ENCODE assay signal across 7 mouse cellular contexts in the genomic region with DNA sequence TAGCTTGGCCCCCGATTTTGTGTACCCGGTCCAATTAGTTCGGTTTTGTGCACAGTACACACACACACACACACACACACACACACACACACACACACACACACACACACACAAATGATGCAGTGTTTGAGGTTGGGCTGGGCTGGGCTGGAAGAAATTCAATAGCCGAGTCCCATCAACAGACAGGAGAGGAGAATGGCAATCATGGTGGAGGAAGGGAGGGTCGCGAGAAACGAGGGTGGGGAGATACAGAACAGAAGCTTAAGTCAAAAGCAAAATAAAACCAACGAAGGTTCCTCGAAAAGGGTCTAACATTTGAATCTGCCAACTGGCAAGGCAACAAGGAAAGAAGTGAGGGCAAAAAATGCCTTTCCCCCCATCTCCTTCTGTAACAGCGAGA. TPM values are rescaled to one million over a fixed set of nuclear protein-coding genes. Genes with fewer than 3 reads are reported as not detected.
DNase-seq lines count a peak whose midpoint lies in the region; ATAC-seq lines count a peak whose summit lies in the region.

No protein-coding gene starts in this region.

- peak overlapping the region; percentile 48 for H3K9ac ChIP-seq in forebrain, embryonic 12.5 days
- H3K9ac ChIP-seq in limb, embryonic 13.5 days: no peak overlapping the region

- no peak overlapping the region for H3K27ac ChIP-seq in forebrain, embryonic 12.5 days
- H3K27ac ChIP-seq in limb, embryonic 13.5 days: no peak overlapping the region

- peaks cover 4% of the 10 kb centered on the region; the same call in 1 of the 2 replicates for H3K4me1 ChIP-seq in forebrain, embryonic 12.5 days
- H3K4me1 ChIP-seq in limb, embryonic 13.5 days: 0 out of 2 replicates have a peak, but pooled peaks cover 4% of the 10 kb centered on the region

- H3K36me3 ChIP-seq in forebrain, embryonic 12.5 days (replicated peaks): no peaks in the 10 kb centered on the region
- H3K36me3 ChIP-seq in limb, embryonic 13.5 days: no peaks in the 10 kb centered on the region

- 21% methylated on average over 10 of the region's 10 CpGs for WGBS in forebrain, embryonic 12.5 days
- WGBS in limb, embryonic 13.5 days: 38% methylated on average over 10 of the region's 10 CpGs

- H3K4me3 ChIP-seq in forebrain, embryonic 12.5 days (replicated peaks): peak overlapping the region; percentile 64
- H3K4me3 ChIP-seq in limb, embryonic 13.5 days: no peak overlapping the region

- DNase-seq in right cerebral cortex, postnatal 14 days: peak; percentile 5
- no peak for DNase-seq in right cerebral cortex, postnatal 36 days (ENCODE audit: low spot score in 2 of 2)
- DNase-seq in Muller cell, postnatal 12 days (ENCODE audit: inconsistent ontology term): no peak
- no peak for DNase-seq in MN1 (ENCODE audit: low spot score)

- peak overlapping the region; percentile 71 for H3K4me2 ChIP-seq in forebrain, embryonic 12.5 days
- H3K4me2 ChIP-seq in limb, embryonic 13.5 days (replicated peaks): peak overlapping the region; percentile 93

- H3K9me3 ChIP-seq in forebrain, embryonic 12.5 days: no peaks in the 10 kb centered on the region
- H3K9me3 ChIP-seq in limb, embryonic 13.5 days: no peaks in the 10 kb centered on the region

- no peaks in the 10 kb centered on the region for H3K27me3 ChIP-seq in forebrain, embryonic 12.5 days
- peaks cover 8% of the 10 kb centered on the region for H3K27me3 ChIP-seq in limb, embryonic 13.5 days

- ATAC-seq in forebrain, embryonic 12.5 days (ENCODE audit: low FRiP score): no peak
- ATAC-seq in limb, embryonic 13.5 days (ENCODE audit: low FRiP score, low read depth): no peak
- ATAC-seq in megakaryocyte progenitor cell, adult 5-6 weeks (replicated peaks; ENCODE audit: poor library complexity): no peak

RNA-seq across cellular contexts. Expression of a gene that starts 1.6 kb away (rescaled TPM):
- polyA plus RNA-seq in forebrain, embryonic 12.5 days (2016; fragmentation: Nextera tagmentation; extraction: Ambion mirVana): 9.8 and 10.8 TPM in 2 replicates
- 1.7 and 1.8 TPM in 2 replicates for polyA plus RNA-seq in limb, embryonic 13.5 days (2015; fragmentation: Nextera tagmentation; extraction: Ambion mirVana)
- total RNA-seq in megakaryocyte progenitor cell, adult 5-6 weeks (2015): not detected in 2 replicates
- not detected in 2 replicates for total RNA-seq in megakaryocyte progenitor cell, adult 5-6 weeks (2017)
